Mouse (Mus musculus): Measurements from ENCODE around the gene Hist2h2bb. TPM values are rescaled to one million over a fixed set of nuclear protein-coding genes. Genes with fewer than 3 reads are reported as not detected.
"Not testable (repeated sequence)": the region's sequence is repeated elsewhere in the genome, so short reads cannot be mapped to it uniquely, and the experiment has no call there.

Hist2h2bb gene
- total and polyA plus RNA-seq, 3 experiments, result 11.2 to 6,680 TPM; not detected in 1

DNA sequence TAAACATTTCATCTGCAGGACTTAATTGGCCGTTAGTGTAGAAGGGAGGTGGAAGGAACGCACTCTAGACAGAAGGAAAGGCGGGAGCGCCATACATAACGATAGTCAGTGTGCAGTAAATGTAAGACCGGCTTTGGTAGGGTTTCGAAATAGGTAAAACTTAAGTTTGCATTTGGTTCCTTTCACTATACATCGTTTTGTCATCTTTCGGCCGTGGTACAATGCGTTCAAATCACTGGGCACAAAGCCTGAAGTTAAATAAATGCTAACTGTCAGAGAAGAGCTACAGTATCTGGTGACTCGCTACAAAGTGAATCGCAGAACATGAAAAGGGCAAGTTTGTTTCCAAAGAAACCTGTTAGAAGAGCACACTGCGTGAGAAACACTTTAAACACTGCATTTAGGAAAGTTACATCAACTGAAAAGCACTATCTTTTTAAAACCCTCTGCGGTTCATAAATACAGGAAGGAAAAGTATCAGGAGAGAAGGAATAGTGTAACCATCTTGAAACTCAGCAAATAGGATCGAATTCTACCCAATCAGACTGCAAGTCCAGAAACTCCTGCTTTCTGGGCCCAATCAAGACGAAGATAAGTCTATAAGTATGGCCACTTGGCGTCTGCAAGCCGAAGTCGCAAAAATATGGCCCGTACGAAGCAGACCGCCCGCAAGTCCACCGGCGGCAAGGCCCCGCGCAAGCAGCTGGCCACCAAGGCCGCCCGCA, 1.3 kb upstream of the Hist2h2bb start, which contains the start of gene Hist2h3b:
Gene Hist2h3b (plus strand): TSS at position 604 of the 725 bp plus-strand sequence.
- H3K4me3 ChIP-seq (ENCODE audit: control insufficient read depth in 1 of 2, insufficient read depth in 1 of 2, low read depth in 2 of 2, low read length in 2 of 2), result peak within 1 kb of the TSS; percentile 56 to 57
- DNase-seq (ENCODE audit: low read depth, low spot score), result peak; percentile 99
- peak within 1 kb of the TSS; percentile 96 for H3K27ac ChIP-seq (ENCODE audit: control insufficient read depth, low read depth, low read length)
- peaks cover 0 to 31% of the 10 kb centered on the region in 2 experiments; a peak in 2 of 4 replicates for H3K36me3 ChIP-seq (ENCODE audit: control insufficient read depth in 1 of 2, insufficient read depth in 2 of 2, low read length in 2 of 2)
- peak within 1 kb of the TSS; percentile 73 for H3K9ac ChIP-seq (ENCODE audit: control insufficient read depth, low read depth, low read length, poor library complexity, severe bottlenecking)
- no peaks in the 10 kb centered on the region for H3K27me3 ChIP-seq (ENCODE audit: control insufficient read depth in 1 of 2, insufficient read depth in 2 of 2, low read length in 2 of 2)
- H3K79me2 ChIP-seq (ENCODE audit: control insufficient read depth, insufficient read depth, low read length, poor library complexity), result peaks cover 8% of the 10 kb centered on the region; the same call in 1 of the 2 replicates
- no peak for TF ChIP-seq CTCF (IDR thresholded peaks at IDR 0.05 in 2 of 3, conservative IDR thresholded peaks at IDR 0.05 in 1 of 3; ENCODE audit: control insufficient read depth in 1 of 3, insufficient read depth in 1 of 3, low read depth in 2 of 3, low read length in 3 of 3, poor library complexity in 1 of 3, severe bottlenecking in 1 of 3)
- no peak for TF ChIP-seq JUND (IDR thresholded peaks at IDR 0.05; ENCODE audit: low read depth, low read length)
- TF ChIP-seq POLR2AphosphoS5 (IDR thresholded peaks at IDR 0.05; ENCODE audit: borderline replicate concordance, low read depth, low read length), result peak; percentile 94; the same call in 1 of the 2 replicates
- no peak for TF ChIP-seq BHLHE40 (IDR thresholded peaks at IDR 0.05; ENCODE audit: borderline replicate concordance, low read depth, low read length)
- TF ChIP-seq ELF1 (IDR thresholded peaks at IDR 0.05; ENCODE audit: low read depth, low read length), result no peak
- no peaks in the 10 kb centered on the region for H3K9me3 ChIP-seq (replicated peaks; ENCODE audit: insufficient read depth, low read length)
- peaks cover 0 to 18% of the 10 kb centered on the region in 2 experiments; a peak in 2 of 4 replicates for H3K4me1 ChIP-seq (ENCODE audit: control insufficient read depth in 1 of 2, insufficient read depth in 2 of 2, low read length in 2 of 2)

DNA sequence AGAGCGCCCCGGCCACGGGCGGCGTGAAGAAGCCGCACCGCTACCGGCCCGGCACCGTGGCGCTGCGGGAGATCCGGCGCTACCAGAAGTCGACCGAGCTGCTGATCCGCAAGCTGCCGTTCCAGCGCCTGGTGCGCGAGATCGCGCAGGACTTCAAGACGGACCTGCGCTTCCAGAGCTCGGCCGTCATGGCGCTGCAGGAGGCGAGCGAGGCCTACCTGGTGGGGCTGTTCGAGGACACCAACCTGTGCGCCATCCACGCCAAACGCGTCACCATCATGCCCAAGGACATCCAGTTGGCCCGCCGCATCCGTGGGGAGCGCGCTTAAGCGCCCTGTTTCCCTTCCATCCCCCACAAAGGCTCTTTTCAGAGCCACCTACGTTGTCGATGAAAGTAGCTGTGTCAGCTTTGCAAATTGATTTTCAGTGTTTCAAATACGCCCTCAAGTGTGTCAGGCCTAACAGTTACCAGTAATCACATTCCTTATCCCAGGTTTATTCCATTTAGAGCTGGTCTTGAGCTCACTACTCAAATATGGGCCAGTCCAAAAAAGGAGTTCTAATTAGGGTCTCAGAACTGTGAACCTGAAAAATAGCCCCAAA, 675 bp upstream of the Hist2h2bb start:
- peaks cover 0 to 31% of the 10 kb centered on the region in 2 experiments; a peak in 2 of 4 replicates for H3K36me3 ChIP-seq (ENCODE audit: control insufficient read depth in 1 of 2, insufficient read depth in 2 of 2, low read length in 2 of 2)
- peak overlapping the region; percentile 7 to 56 for H3K4me3 ChIP-seq (ENCODE audit: control insufficient read depth in 1 of 2, insufficient read depth in 1 of 2, low read depth in 2 of 2, low read length in 2 of 2)
- H3K9ac ChIP-seq (ENCODE audit: control insufficient read depth, low read depth, low read length, poor library complexity, severe bottlenecking), result peak overlapping the region; percentile 73
- H3K27ac ChIP-seq (ENCODE audit: control insufficient read depth, low read depth, low read length), result peak overlapping the region; percentile 96
- not testable (repeated sequence) for DNase-seq (ENCODE audit: low read depth, low spot score); H3K79me2 ChIP-seq (ENCODE audit: control insufficient read depth, insufficient read depth, low read length, poor library complexity); H3K9me3 ChIP-seq (replicated peaks; ENCODE audit: insufficient read depth, low read length); H3K27me3 ChIP-seq (ENCODE audit: control insufficient read depth in 1 of 2, insufficient read depth in 2 of 2, low read length in 2 of 2)
- peak; percentile 85; the same call in 1 of the 2 replicates for TF ChIP-seq POLR2AphosphoS5 (IDR thresholded peaks at IDR 0.05; ENCODE audit: borderline replicate concordance, low read depth, low read length)
- peaks cover 0 to 24% of the 10 kb centered on the region in 2 experiments; a peak in 2 of 4 replicates for H3K4me1 ChIP-seq (ENCODE audit: control insufficient read depth in 1 of 2, insufficient read depth in 2 of 2, low read length in 2 of 2)

GRCm38 (mm10) chr3:96273591-96274465, 4.3 kb downstream of the Hist2h2bb start:
- H3K27me3 ChIP-seq (ENCODE audit: control insufficient read depth in 1 of 2, insufficient read depth in 2 of 2, low read length in 2 of 2), result no peaks in the 10 kb centered on the region
- no peak overlapping the region for H3K4me3 ChIP-seq (ENCODE audit: control insufficient read depth in 1 of 2, insufficient read depth in 1 of 2, low read depth in 2 of 2, low read length in 2 of 2)
- no peaks in the 10 kb centered on the region for H3K9me3 ChIP-seq (replicated peaks; ENCODE audit: insufficient read depth, low read length)
- peaks cover 2 to 17% of the 10 kb centered on the region in 2 experiments for H3K4me1 ChIP-seq (ENCODE audit: control insufficient read depth in 1 of 2, insufficient read depth in 2 of 2, low read length in 2 of 2)
- no peak for DNase-seq (ENCODE audit: low read depth, low spot score)
- peaks cover 2% of the 10 kb centered on the region; the same call in 1 of the 2 replicates for H3K79me2 ChIP-seq (ENCODE audit: control insufficient read depth, insufficient read depth, low read length, poor library complexity)
- TF ChIP-seq TAL1 (IDR thresholded peaks at IDR 0.05; ENCODE audit: low read length) (no peak), GATA1 (IDR thresholded peaks at IDR 0.05; ENCODE audit: low read depth, low read length) (no peak), MYC (IDR thresholded peaks at IDR 0.05; ENCODE audit: low read depth, low read length) (no peak), MXI1 (IDR thresholded peaks at IDR 0.05; ENCODE audit: low read depth, low read length) (no peak), POLR2AphosphoS5 (IDR thresholded peaks at IDR 0.05; ENCODE audit: borderline replicate concordance, low read depth, low read length) (no peak), MAZ (IDR thresholded peaks at IDR 0.05; ENCODE audit: low read depth, low read length) (no peak), NELFE (IDR thresholded peaks at IDR 0.05; ENCODE audit: low read depth, low read length) (no peak), ZKSCAN1 (IDR thresholded peaks at IDR 0.05; ENCODE audit: low read depth, low read length) (no peak), MAFK (IDR thresholded peaks at IDR 0.05; ENCODE audit: borderline replicate concordance, low read depth, low read length) (no peak)
- H3K36me3 ChIP-seq (ENCODE audit: control insufficient read depth in 1 of 2, insufficient read depth in 2 of 2, low read length in 2 of 2), result peaks cover 0 to 6% of the 10 kb centered on the region in 2 experiments; a peak in 2 of 4 replicates
- no peak overlapping the region for H3K9ac ChIP-seq (ENCODE audit: control insufficient read depth, low read depth, low read length, poor library complexity, severe bottlenecking)
- H3K27ac ChIP-seq (ENCODE audit: control insufficient read depth, low read depth, low read length), result no peak overlapping the region
